Mouse (Mus musculus) T-helper 2 cell (primary cell): ENCODE measurements around the gene Ppm1a.

Experiments
- in situ Hi-C: fragments of 300-600 bp; cut with MboI, MseI; formaldehyde crosslinking; loops from one replicate; pipeline ENCODE4 v1.15.1; 2025; ENCODE audit warnings: high pct_unique_total_duplicates

Gene Ppm1a

GRCm38 (mm10) chr12:72757086-72757485, at the start of gene Ppm1a:
Ppm1a (plus strand) TSS chr12:72757455.
- in situ Hi-C loops = no loop called here

DNA sequence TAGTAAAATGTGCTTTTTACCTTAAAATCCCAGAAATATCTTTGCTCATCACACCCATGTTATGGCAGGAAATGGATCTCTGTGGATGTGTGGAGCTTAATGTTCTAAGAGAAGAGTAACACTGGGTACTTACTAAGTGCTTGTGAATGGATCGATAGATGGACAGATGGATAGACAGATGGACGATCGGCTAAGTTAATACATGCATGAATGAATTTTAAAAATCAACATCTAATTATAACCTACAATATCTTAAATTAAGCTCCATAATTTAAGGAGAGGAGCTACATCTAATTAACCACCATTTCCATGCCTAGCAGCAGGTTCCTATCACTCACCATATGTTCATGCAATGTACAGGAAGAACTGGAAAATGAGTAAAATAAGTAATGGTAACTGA, 47.3 kb upstream of the Ppm1a start:
- in situ Hi-C loops = loop anchor here (25.0 kb wide), 1 partner anchor 1602 kb away; the partner anchor contains the start of gene Gm11042

GRCm38 (mm10) chr12:72714896-72715295, 42.4 kb upstream of the Ppm1a start:
- in situ Hi-C loops = loop anchor here (25.0 kb wide), 1 partner anchor 1597 kb away; the partner anchor contains the start of gene Gm11042

DNA sequence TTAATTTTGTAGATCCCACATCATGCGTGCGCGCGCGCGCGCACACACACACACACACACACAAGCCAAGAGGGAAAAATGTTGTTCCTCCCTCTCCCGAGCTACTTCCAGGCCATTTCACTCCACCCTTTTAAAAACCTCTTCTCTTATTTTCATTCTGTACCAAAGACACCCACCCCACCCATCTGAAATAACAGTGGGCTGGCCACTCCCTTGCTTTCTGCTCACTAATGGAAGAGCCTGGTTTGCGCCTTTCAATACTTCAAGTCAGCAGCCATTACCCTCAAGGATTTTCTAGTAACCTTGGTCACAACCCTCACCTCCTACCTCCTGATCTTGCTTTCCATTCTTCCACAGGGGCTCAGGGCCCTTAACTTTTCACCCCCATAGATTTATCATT, 41.4 kb upstream of the Ppm1a start:
- in situ Hi-C loops = loop anchor here (25.0 kb wide), 1 partner anchor 1596 kb away; the partner anchor contains the start of gene Gm11042

- in situ Hi-C loops = loop anchor here (25.0 kb wide), 1 partner anchor 1593 kb away; the partner anchor contains the start of gene Gm11042
These were observed 38.2 kb upstream of the Ppm1a start for GRCm38 (mm10) chr12:72719046-72719445.

DNA sequence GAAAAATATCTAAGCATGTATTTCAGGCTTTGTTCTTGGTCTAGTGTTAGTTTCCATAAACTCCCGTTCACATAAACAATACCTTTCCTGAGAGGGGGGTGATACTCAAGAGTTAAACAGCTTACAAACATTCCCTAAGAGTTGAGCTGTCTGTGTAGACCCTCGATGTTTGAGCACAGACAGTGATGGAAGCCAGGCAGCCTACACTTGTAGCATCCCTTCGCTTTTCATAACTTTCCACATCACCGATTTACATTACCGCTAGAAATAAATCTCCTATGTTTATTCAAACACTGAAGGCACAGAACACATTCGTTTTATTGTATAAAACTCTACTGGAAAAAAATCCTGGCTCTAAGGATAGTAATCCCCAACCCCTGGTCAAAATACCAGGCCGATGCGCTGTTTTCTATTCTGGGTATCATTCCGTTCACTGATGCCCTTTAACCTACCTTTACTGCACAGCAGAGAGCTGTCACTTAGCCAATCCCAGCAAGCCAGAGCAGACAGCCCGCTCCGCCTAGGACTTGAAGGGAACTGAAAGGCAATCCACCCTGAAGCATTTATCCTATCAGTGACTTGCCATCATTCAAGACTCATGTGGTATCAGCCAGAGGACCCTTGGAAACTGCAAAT, 37.7 kb upstream of the Ppm1a start:
- in situ Hi-C loops = loop anchor here (10.0 to 25.0 kb wide), 2 partner anchors 135 to 1593 kb away; partner anchors contain the start of gene Gm11042

- in situ Hi-C loops = loop anchor here (10.0 to 25.0 kb wide), 2 partner anchors 137 to 1591 kb away; partner anchors contain the start of gene Gm11042
These were observed 35.5 kb upstream of the Ppm1a start for GRCm38 (mm10) chr12:72721710-72722109.

GRCm38 (mm10) chr12:72723965-72724364, 33.3 kb upstream of the Ppm1a start:
- in situ Hi-C loops = loop anchor here (10.0 to 25.0 kb wide), 2 partner anchors 139 to 1588 kb away; partner anchors contain the start of gene Gm11042

DNA sequence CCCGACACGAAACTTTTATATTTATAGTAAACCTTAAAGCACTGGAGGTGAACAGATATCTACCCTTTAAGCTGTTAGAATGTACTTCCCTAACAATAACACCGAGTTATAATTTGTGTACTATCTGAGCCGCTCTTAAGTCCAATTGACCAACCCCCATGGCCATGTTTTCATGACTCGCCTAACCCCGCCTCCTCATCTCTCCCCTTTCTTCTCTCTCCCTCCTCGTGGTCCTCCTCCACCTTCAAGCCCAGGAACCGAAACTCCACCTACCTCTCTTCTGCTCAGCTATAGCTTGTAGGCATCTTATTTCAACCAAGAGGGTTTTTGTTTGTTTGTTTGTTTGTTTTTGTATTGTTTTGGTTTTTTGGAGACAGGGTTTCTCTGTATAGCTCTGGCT, 30.2 kb upstream of the Ppm1a start:
- in situ Hi-C loops = loop anchor here (10.0 kb wide), 1 partner anchor 142 kb away; no protein-coding TSS in a partner anchor

DNA sequence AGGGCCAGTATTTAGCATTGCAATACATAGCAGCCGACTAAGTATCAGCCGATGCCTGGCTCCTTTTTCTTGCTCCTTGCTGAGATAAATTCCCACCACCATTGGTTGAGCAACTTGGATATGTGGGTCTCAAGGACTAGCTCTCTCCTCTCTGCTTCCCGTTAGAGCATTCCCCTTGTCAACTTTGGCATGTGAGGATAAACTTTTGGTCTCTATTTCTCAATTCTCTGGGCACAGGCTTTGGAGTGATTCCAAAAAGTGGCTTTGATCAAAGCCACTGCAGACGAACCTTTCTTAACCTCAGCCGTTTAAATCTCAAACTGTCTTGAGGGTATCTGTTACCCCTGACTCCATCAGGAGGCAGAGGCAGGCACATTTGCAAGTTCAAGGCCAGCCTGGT, 29.6 kb upstream of the Ppm1a start:
- in situ Hi-C loops = loop anchor here (10.0 kb wide), 1 partner anchor 143 kb away; no protein-coding TSS in a partner anchor

DNA sequence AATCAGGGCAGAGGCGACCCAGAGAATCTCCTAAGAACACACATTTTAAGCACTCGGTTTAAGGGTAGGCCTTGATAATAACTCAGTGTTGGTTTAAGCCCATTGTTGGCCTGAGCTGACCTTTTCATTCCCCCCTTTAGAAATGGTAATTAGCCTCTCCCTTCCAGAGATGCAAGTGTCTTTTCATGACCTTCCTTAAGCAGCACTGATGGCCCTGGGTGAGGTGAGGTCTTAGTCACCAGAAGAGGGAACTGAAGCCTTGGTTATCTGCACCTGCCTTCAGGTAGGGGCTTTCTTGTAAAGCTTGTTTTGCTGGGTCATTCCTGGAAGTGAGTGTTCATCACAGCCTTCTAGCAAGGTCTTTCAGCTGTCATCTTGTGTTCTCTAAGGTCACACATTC, 23.1 kb upstream of the Ppm1a start:
- in situ Hi-C loops = no loop called here

DNA sequence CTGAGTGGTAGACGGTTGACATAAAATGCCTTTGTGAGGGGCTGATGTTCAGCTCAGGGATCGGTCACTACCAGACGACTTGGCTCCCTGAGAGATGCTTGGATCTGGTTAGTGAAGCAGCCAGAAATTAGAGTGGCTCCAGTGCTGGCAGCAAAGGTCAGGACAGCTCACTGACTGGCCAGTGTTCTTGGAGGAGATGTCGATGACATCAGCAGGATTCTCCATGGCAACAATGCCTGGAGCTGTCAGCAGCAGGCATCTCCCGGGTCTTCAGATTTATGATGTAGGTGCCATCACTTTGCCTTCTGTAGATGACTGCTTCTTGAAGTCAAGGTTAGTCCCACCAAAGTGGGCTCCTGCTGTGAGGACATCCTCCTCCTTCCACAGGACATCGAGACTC, 16.1 kb upstream of the Ppm1a start:
- in situ Hi-C loops = no loop called here

DNA sequence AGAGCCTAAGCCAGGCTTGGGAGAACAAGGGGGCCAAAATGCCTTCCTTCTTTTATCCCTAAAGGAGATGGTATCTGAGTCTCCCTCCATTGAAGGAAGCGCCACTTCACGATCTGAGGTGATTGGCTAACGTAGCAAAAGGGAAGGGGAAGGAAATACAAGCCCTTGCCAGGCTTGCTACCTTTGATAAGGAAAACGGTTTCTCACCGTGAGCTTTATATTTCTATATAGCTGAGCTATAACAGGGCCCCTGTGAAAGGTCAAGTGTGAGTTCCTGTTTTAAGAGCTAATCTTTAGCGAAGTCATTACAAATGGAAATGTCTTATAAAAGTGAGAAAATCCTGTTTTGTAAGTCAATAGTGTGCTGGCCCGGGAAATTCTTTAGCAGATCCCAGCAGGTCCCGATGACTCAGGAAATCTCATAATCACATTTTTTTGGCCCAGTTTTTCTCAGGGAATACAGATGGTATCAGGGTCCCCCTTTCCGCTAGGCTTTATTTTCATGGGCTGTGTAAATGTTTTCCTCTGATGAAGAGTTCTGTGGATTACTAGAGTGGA, 12.4 kb upstream of the Ppm1a start:
- in situ Hi-C loops = loop anchor here (5.0 kb wide), 1 partner anchor 73 kb away; no protein-coding TSS in a partner anchor

DNA sequence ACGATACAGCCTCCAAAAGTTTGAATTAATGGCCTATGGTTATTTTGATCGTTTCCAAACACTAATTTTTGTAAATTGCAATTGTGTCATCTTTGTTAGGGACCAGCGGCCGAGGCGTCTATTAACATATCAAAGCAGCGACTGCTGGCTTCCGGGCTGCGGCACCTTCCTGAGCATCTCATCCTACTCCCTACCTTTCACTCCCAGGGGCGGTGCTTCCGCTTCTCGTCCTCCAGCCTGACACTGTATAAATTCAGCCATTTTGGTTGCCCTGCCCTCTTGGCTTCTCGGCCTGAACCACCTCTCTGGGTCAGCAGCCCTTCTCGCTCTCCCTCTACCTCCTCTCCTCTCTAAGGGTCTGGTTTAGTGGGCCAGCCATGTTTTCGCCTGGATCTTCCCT, 11.8 kb upstream of the Ppm1a start:
- in situ Hi-C loops = loop anchor here (5.0 kb wide), 1 partner anchor 73 kb away; no protein-coding TSS in a partner anchor

DNA sequence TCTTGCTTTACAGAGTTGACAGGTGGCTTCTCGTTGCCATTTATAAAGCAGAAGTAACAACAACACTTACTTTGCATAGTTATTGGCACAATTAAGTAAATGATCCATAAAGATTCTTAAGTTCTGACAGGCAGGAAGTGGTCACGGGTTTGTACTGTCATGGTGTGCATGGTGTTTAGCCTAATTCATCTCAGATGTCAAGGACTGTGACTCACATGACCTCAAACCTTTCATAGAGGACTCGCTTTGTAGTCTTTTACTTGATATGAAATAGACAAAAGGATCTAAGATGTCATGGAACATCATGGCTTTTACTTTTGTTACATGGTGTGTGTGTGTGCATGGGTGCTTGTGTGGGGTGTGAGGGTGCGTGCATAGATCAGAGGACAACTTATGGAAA, 8.9 kb upstream of the Ppm1a start:
- in situ Hi-C loops = loop anchor here (5.0 kb wide), 1 partner anchor 76 kb away; no protein-coding TSS in a partner anchor

DNA sequence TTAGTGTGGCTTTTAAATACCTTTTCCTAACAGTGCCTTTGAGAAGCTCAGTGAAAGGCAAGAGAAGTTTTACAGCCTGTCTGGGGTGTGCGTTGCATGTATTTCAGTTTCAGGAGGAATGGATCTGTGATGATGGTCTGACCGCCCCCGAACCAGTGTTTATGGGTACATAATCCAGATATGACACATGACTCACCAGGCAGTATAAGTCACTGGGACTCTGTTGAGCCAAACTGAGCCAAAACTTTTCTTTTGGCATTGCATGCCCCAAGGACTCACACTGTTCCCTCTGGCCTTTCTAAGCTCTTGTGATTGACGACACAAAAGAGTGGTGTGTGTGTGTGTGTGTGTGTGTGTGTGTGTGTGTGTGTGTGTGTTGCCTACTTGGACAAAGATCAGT, 8.4 kb upstream of the Ppm1a start:
- in situ Hi-C loops = loop anchor here (5.0 kb wide), 1 partner anchor 77 kb away; no protein-coding TSS in a partner anchor

DNA sequence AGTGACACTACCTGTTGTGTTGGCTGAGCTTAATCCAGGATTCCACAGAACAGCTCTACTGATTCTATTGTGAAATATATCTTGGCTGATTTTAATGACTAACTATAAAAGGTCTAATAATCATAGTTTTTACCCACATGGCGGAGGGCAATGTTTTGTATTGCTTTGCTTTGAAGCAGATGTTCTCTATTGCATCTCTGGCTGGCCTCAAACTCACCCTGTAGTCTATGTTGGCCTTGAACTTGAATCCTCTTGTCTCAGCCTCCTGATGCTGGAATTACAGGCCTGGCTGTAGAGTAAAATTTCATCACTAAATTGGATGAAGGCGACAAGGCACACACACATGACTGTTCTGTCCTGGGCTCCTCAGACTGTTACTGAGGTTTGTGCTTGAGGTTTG, 7.8 kb upstream of the Ppm1a start:
- in situ Hi-C loops = loop anchor here (5.0 kb wide), 1 partner anchor 77 kb away; no protein-coding TSS in a partner anchor

- in situ Hi-C loops = no loop called here
These were observed 7.2 kb upstream of the Ppm1a start for GRCm38 (mm10) chr12:72750016-72750415.

- in situ Hi-C loops = no loop called here
These were observed 6.6 kb upstream of the Ppm1a start for GRCm38 (mm10) chr12:72750606-72751005.

- in situ Hi-C loops = no loop called here
These were observed 341 bp downstream of the Ppm1a start for GRCm38 (mm10) chr12:72757596-72757995.

- in situ Hi-C loops = no loop called here
These were observed 2.7 kb downstream of the Ppm1a start for GRCm38 (mm10) chr12:72759956-72760355.

- in situ Hi-C loops = no loop called here
These were observed 3.3 kb downstream of the Ppm1a start for GRCm38 (mm10) chr12:72760376-72761229.
